Mouse (Mus musculus) 3T3-L1 (cell line): ENCODE data around the gene Hap1.
"Not testable (repeated sequence)": the region's sequence is repeated elsewhere in the genome, so short reads cannot be mapped to it uniquely, and the experiment has no call there.

ENCODE experiments used
- DNase-seq: peaks from one replicate; pipeline ENCODE4 v3.0.0-alpha.2; 2015; ENCODE audit warnings: low read depth, low spot score

Gene Hap1

GRCm38 (mm10) chr11:100318529-100319451 lies 37.1 kb downstream of the Hap1 start:
- DNase-seq, result no peak

- DNase-seq, result no peak
These were observed 38.0 kb downstream of the Hap1 start for GRCm38 (mm10) chr11:100317826-100318380.

- no peak for DNase-seq
These were observed 40.5 kb downstream of the Hap1 start for GRCm38 (mm10) chr11:100315439-100315838.

- DNase-seq, result no peak
These were observed 42.5 kb downstream of the Hap1 start for GRCm38 (mm10) chr11:100313424-100313823.

- no peak for DNase-seq
These were observed 43.7 kb downstream of the Hap1 start for GRCm38 (mm10) chr11:100312096-100312679.

- DNase-seq, result no peak
These were observed 44.3 kb downstream of the Hap1 start for GRCm38 (mm10) chr11:100311656-100312055.

- DNase-seq, result not testable (repeated sequence)
These were observed 47.3 kb downstream of the Hap1 start for GRCm38 (mm10) chr11:100308672-100309071.

- no peak for DNase-seq
These were observed 48.0 kb downstream of the Hap1 start for GRCm38 (mm10) chr11:100307900-100308299.

- DNase-seq, result no peak
These were observed 54.6 kb downstream of the Hap1 start for GRCm38 (mm10) chr11:100301292-100301691.

GRCm38 (mm10) chr11:100300293-100300692 lies 55.6 kb downstream of the Hap1 start:
- DNase-seq, result peak; percentile 84

- peak; percentile 91 for DNase-seq
These were observed 57.5 kb downstream of the Hap1 start for GRCm38 (mm10) chr11:100298274-100299036.

- peak; percentile 39 for DNase-seq
These were observed 58.1 kb downstream of the Hap1 start for GRCm38 (mm10) chr11:100297801-100298200.
